Mouse (Mus musculus) heart, postnatal 0 days (tissue): ENCODE data around the gene Cux2. TPM values are rescaled to one million over a fixed set of nuclear protein-coding genes. Genes with fewer than 3 reads are reported as not detected.

Experiments used
- ATAC-seq: fragments of 200-750 bp; cut with Nextera tagmentation; 2 replicates; pipeline ENCODE4 v1.8.0; 2017; ENCODE audit warnings: low read depth, moderate number of reproducible peaks, moderate library complexity; ENCODE audit not compliant: insufficient read depth
- DNase-seq: peaks from one replicate; pipeline ENCODE4 v3.0.0-alpha.2; 2016; ENCODE audit warnings: low spot score
- H3K27ac ChIP-seq: fragments of 300-500 bp; sonication (generic); 2 replicates; pipeline ENCODE4 v1.5.1; 2014; ENCODE audit warnings: low read depth, mild to moderate bottlenecking
- H3K27me3 ChIP-seq: fragments of 300-500 bp; sonication (generic); 2 replicates; pipeline ENCODE4 v1.6.1; 2014; ENCODE audit warnings: low read length, mixed read lengths; ENCODE audit not compliant: control insufficient read depth, insufficient read depth
- H3K36me3 ChIP-seq: fragments of 300-500 bp; sonication (generic); replicated peaks from 2 replicates; pipeline ENCODE4 v1.6.1; 2014; ENCODE audit warnings: low read length, mixed read lengths; ENCODE audit not compliant: control insufficient read depth, insufficient read depth
- H3K4me1 ChIP-seq: fragments of 300-500 bp; sonication (generic); 2 replicates; pipeline ENCODE4 v1.6.1; 2014; ENCODE audit warnings: antibody characterized with exemption; ENCODE audit not compliant: control insufficient read depth, insufficient read depth
- H3K4me2 ChIP-seq: fragments of 300-500 bp; sonication (generic); 2 replicates; pipeline ENCODE4 v1.6.1; 2014; ENCODE audit warnings: low read depth, mild to moderate bottlenecking, low read length, moderate library complexity
- H3K4me3 ChIP-seq: fragments of 300-500 bp; sonication (generic); 2 replicates; pipeline ENCODE4 v1.5.1; 2014; ENCODE audit warnings: low read depth, low read length
- H3K9ac ChIP-seq: fragments of 300-500 bp; sonication (generic); replicated peaks from 2 replicates; pipeline ENCODE4 v1.6.1; 2014; ENCODE audit warnings: low read depth, low read length, mixed read lengths
- H3K9me3 ChIP-seq: fragments of 300-500 bp; sonication (generic); replicated peaks from 2 replicates; pipeline ENCODE4 v1.6.1; 2016; ENCODE audit warnings: low read length; ENCODE audit not compliant: control insufficient read depth
- CTCF ChIP-seq: IDR thresholded peaks from 2 replicates; pipeline ENCODE4 v1.5.1; 2016; ENCODE audit warnings: antibody characterized with exemption, control low read depth, low read depth
- EP300 ChIP-seq: IDR thresholded peaks from 2 replicates; pipeline ENCODE4 v1.6.1; 2016; ENCODE audit warnings: antibody characterized with exemption, low read depth
- WGBS: fragments of 180-500 bp; shearing (Covaris S2); extraction: QIAGEN DNeasy Blood & Tissue Kit; methylation state at CpG from one replicate; pipeline ENCODE4 v1.1.7; 2014; 5-methylcytosine and 5-hydroxymethylcytosine counted together
- polyA plus RNA-seq: library from polyadenylated mRNA; unstranded; fragments of >200 nt; fragmentation: Nextera tagmentation; extraction: Ambion mirVana; gene quantifications from 2 replicates; pipeline ENCODE4 v1.2.1, GENCODE M21; 2015
- total RNA-seq: library from RNA; depleted of rRNA; stranded (reverse); fragments of >200 nt; gene quantifications from 2 replicates; pipeline ENCODE4 v1.2.3, GENCODE M21; 2014; ENCODE audit warnings: low replicate concordance

Gene Cux2
- total and polyA plus RNA-seq, 2 experiments from 2014 or later, result 1.3 to 9.5 TPM

- DNase-seq, result no peak
- Histone ChIP-seq H3K9me3 (peaks cover 5% of the 10 kb centered on the region; the same call in 1 of the 2 replicates), H3K36me3 (no peaks in the 10 kb centered on the region), H3K4me3 (no peak overlapping the region), H3K27me3 (no peaks in the 10 kb centered on the region), H3K4me2 (no peak overlapping the region), H3K27ac (no peak overlapping the region), H3K9ac (no peak overlapping the region), H3K4me1 (0 out of 2 replicates have a peak, but pooled peaks cover 6% of the 10 kb centered on the region)
- TF ChIP-seq EP300, result no peak
- no peak for TF ChIP-seq CTCF
- WGBS, result 91% methylated on average over 9 of the region's 9 CpGs
- ATAC-seq, result no peak
Observed at GRCm38 (mm10) chr5:122001311-122001710, 48.6 kb downstream of the Cux2 start.

DNA sequence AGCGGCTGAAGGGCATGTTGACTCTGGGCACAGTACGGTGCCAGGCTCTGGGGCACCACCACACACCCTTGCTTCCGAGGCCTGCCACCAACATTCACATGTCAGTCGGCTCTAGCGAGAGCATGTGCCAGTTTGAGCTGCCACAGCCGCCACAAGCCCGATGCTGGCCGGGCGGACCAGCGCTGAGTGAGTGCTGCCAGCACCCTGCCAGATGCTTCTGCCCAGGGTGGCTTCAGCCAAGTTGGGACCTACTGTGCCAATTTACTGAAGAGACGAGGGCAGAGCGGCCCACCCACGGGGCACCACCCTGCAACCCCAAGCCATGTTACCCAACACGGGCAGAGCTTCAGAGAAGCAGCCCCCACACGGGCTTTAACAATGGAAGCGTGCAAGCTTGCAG, 49.5 kb downstream of the Cux2 start:
- TF ChIP-seq EP300, result no peak
- no peak for TF ChIP-seq CTCF

DNA sequence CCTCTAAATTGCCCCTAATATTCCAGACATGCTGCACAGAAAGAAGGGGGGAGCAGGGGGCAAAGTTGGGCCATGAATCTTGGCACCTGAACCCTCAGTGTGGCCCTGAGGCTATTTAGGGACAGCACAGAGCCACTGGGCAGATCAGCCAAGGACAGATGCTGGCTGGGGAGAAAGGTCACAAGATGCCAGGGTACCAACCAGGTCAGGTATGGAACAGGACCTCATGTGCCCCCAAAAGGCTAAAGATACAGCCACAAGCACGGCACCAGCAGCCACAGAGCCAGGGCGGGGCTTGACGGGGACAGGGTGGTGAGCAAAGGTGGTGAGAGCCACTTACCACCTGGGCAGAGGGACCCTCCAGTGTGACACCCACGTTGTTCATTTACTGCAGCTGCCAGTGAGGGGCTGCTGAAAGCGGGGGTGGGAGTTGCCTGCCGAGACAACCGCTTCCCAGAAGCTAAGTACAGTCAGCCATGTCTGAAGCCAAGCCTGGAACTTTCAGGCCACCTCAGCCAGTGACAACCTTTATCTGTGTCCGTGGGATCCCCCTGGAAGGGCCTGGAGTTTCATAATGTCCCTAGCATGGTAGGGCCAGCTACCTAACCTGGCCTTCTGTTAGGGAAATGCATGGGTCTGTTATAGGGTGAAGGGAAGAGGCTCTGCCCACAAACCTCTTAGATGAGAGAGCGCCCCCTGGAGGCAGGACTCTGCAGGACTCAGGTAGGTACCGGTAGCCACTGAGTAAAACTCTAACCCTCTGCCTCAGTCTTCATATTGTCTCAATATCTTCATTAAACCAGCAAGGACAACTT, 50.7 kb downstream of the Cux2 start:
- 46% methylated on average over 10 of the region's 10 CpGs for WGBS
- no peak overlapping the region for H3K4me3 ChIP-seq
- H3K9me3 ChIP-seq, result no peaks in the 10 kb centered on the region
- no peaks in the 10 kb centered on the region for H3K36me3 ChIP-seq
- TF ChIP-seq CTCF (peak; percentile 61), EP300 (no peak)
- no peak overlapping the region for H3K4me2 ChIP-seq
- peak; percentile 52 for ATAC-seq
- peak; percentile 31 for DNase-seq
- H3K4me1 ChIP-seq, result 0 out of 2 replicates have a peak, but pooled peaks cover 6% of the 10 kb centered on the region
- no peaks in the 10 kb centered on the region for H3K27me3 ChIP-seq
- H3K27ac ChIP-seq, result no peak overlapping the region
- H3K9ac ChIP-seq, result no peak overlapping the region

More for the DNA sequence above, 49.5 kb downstream of the Cux2 start:
- no peaks in the 10 kb centered on the region for H3K36me3 ChIP-seq
- 72% methylated on average over 16 of the region's 16 CpGs for WGBS
- no peaks in the 10 kb centered on the region for H3K27me3 ChIP-seq
- 0 out of 2 replicates have a peak, but pooled peaks cover 1% of the 10 kb centered on the region for H3K9me3 ChIP-seq
- no peak for DNase-seq
- no peak overlapping the region for H3K27ac ChIP-seq
- H3K4me3 ChIP-seq, result no peak overlapping the region
- no peak overlapping the region for H3K9ac ChIP-seq
- 0 out of 2 replicates have a peak, but pooled peaks cover 6% of the 10 kb centered on the region for H3K4me1 ChIP-seq
- no peak for ATAC-seq
- no peak overlapping the region for H3K4me2 ChIP-seq

GRCm38 (mm10) chr5:121998281-121998680, 51.6 kb downstream of the Cux2 start:
- no peak overlapping the region for H3K4me2 ChIP-seq
- 77% methylated on average over 7 of the region's 7 CpGs for WGBS
- DNase-seq (no peak), ATAC-seq (no peak)
- H3K27me3 ChIP-seq, result no peaks in the 10 kb centered on the region
- no peak overlapping the region for H3K4me3 ChIP-seq
- TF ChIP-seq EP300, result no peak
- no peak for TF ChIP-seq CTCF
- no peak overlapping the region for H3K9ac ChIP-seq
- 0 out of 2 replicates have a peak, but pooled peaks cover 6% of the 10 kb centered on the region for H3K4me1 ChIP-seq
- H3K9me3 ChIP-seq, result no peaks in the 10 kb centered on the region
- no peak overlapping the region for H3K27ac ChIP-seq
- no peaks in the 10 kb centered on the region for H3K36me3 ChIP-seq

GRCm38 (mm10) chr5:121996701-121997100, 53.2 kb downstream of the Cux2 start:
- no peak overlapping the region for H3K4me2 ChIP-seq
- WGBS, result 47% methylated on average over 6 of the region's 6 CpGs
- ATAC-seq (no peak), DNase-seq (no peak)
- H3K9me3 ChIP-seq, result no peaks in the 10 kb centered on the region
- TF ChIP-seq CTCF (no peak), EP300 (no peak)
- H3K4me3 ChIP-seq, result no peak overlapping the region
- no peak overlapping the region for H3K9ac ChIP-seq
- no peaks in the 10 kb centered on the region for H3K27me3 ChIP-seq
- no peaks in the 10 kb centered on the region for H3K36me3 ChIP-seq
- H3K27ac ChIP-seq, result no peak overlapping the region
- 0 out of 2 replicates have a peak, but pooled peaks cover 6% of the 10 kb centered on the region for H3K4me1 ChIP-seq
